Mouse (Mus musculus): ENCODE measurements at regions not wholly inside any gene's neighbourhood (a gene's known extent, or its start where the extent isn't known, plus 50 kb on each side); places are given as distances from the start of the nearest gene placed in this dataset.
"Not testable (repeated sequence)": the region's sequence is repeated elsewhere in the genome, so short reads cannot be mapped to it uniquely, and the experiment has no call there.

GRCm38 (mm10) chr14:53073126-53073525, 577.6 kb upstream of the Olfr1507 start:
- H3K9me3 ChIP-seq (ENCODE audit: low read length); H3K27ac ChIP-seq (ENCODE audit: low read depth); H3K4me2 ChIP-seq (ENCODE audit: low read depth, low read length); H3K4me3 ChIP-seq (ENCODE audit: low read depth, low read length); ATAC-seq; H3K9ac ChIP-seq (replicated peaks); H3K36me3 ChIP-seq (replicated peaks; ENCODE audit: insufficient read depth, low read length); H3K4me1 ChIP-seq (ENCODE audit: insufficient read depth); DNase-seq; H3K27me3 ChIP-seq (ENCODE audit: insufficient read depth, low read length): not testable (repeated sequence)
- 28% methylated on average over 6 of the region's 6 CpGs for WGBS (ENCODE audit: insufficient replicate concordance)

- not testable (repeated sequence) for H3K4me1 ChIP-seq (ENCODE audit: insufficient read depth); H3K4me2 ChIP-seq (ENCODE audit: low read depth, low read length); H3K9me3 ChIP-seq (ENCODE audit: low read length); H3K27me3 ChIP-seq (ENCODE audit: insufficient read depth, low read length); H3K36me3 ChIP-seq (replicated peaks; ENCODE audit: insufficient read depth, low read length); H3K9ac ChIP-seq (replicated peaks); H3K4me3 ChIP-seq (ENCODE audit: low read depth, low read length); ATAC-seq; H3K27ac ChIP-seq (ENCODE audit: low read depth)
- DNase-seq: peak; percentile 12
- WGBS (ENCODE audit: insufficient replicate concordance): no CpG with 5 or more reads among the region's 1 CpGs
Observed at GRCm38 (mm10) chr14:53072502-53072901, 577.0 kb upstream of the Olfr1507 start.

DNA sequence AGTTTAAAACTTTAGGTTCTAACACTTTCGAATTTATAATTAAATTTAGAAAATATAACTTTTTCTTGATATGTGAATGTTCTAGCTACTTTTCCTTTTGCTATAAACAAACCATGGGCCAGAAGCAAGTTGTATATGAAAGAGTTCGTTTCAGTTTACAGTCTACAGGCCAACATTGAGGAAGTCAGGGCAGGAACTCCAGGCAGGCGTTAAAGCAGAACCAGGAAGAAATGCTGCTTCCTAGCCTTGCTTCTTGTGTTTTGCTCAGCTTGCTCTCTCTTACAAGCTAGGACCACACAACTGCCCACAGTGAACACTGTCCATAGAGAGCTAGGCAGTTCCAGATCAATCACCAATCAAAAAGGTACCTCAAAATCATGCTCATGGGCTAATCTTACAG, 558.9 kb upstream of the Olfr1507 start:
- H3K4me2 ChIP-seq (ENCODE audit: low read depth, low read length); H3K27me3 ChIP-seq (ENCODE audit: insufficient read depth, low read length): not testable (repeated sequence)
- 34% methylated on average over 2 of the region's 3 CpGs for WGBS (ENCODE audit: insufficient replicate concordance)

GRCm38 (mm10) chr14:53053465-53054123, 558.0 kb upstream of the Olfr1507 start:
- WGBS (ENCODE audit: insufficient replicate concordance): 30% methylated on average over 2 of the region's 3 CpGs
- not testable (repeated sequence) for H3K4me2 ChIP-seq (ENCODE audit: low read depth, low read length); H3K27ac ChIP-seq (ENCODE audit: low read depth); H3K9ac ChIP-seq (replicated peaks); H3K36me3 ChIP-seq (replicated peaks; ENCODE audit: insufficient read depth, low read length); H3K9me3 ChIP-seq (ENCODE audit: low read length); H3K4me3 ChIP-seq (ENCODE audit: low read depth, low read length); DNase-seq; H3K4me1 ChIP-seq (ENCODE audit: insufficient read depth); ATAC-seq; H3K27me3 ChIP-seq (ENCODE audit: insufficient read depth, low read length)

More for the DNA sequence above, 558.9 kb upstream of the Olfr1507 start:
- H3K9me3 ChIP-seq (ENCODE audit: low read length); ATAC-seq; H3K27ac ChIP-seq (ENCODE audit: low read depth); H3K4me3 ChIP-seq (ENCODE audit: low read depth, low read length); H3K4me1 ChIP-seq (ENCODE audit: insufficient read depth); DNase-seq; H3K9ac ChIP-seq (replicated peaks); H3K36me3 ChIP-seq (replicated peaks; ENCODE audit: insufficient read depth, low read length): not testable (repeated sequence)

GRCm38 (mm10) chr14:53047683-53048082, 552.1 kb upstream of the Olfr1507 start:
- not testable (repeated sequence) for H3K9me3 ChIP-seq (ENCODE audit: low read length); H3K27me3 ChIP-seq (ENCODE audit: insufficient read depth, low read length); H3K9ac ChIP-seq (replicated peaks); DNase-seq; H3K27ac ChIP-seq (ENCODE audit: low read depth); ATAC-seq; H3K4me3 ChIP-seq (ENCODE audit: low read depth, low read length); H3K4me2 ChIP-seq (ENCODE audit: low read depth, low read length); H3K36me3 ChIP-seq (replicated peaks; ENCODE audit: insufficient read depth, low read length); H3K4me1 ChIP-seq (ENCODE audit: insufficient read depth)
- 43% methylated on average over 3 of the region's 3 CpGs for WGBS (ENCODE audit: insufficient replicate concordance)

GRCm38 (mm10) chr14:53046975-53047374, 551.4 kb upstream of the Olfr1507 start:
- H3K36me3 ChIP-seq (replicated peaks; ENCODE audit: insufficient read depth, low read length); ATAC-seq; H3K4me3 ChIP-seq (ENCODE audit: low read depth, low read length); H3K27me3 ChIP-seq (ENCODE audit: insufficient read depth, low read length); H3K27ac ChIP-seq (ENCODE audit: low read depth); H3K4me2 ChIP-seq (ENCODE audit: low read depth, low read length); H3K9me3 ChIP-seq (ENCODE audit: low read length); H3K9ac ChIP-seq (replicated peaks); DNase-seq; H3K4me1 ChIP-seq (ENCODE audit: insufficient read depth): not testable (repeated sequence)
- WGBS (ENCODE audit: insufficient replicate concordance): 19% methylated on average over 1 of the region's 1 CpGs

GRCm38 (mm10) chr14:53045331-53045730, 549.8 kb upstream of the Olfr1507 start:
- H3K9ac ChIP-seq (replicated peaks); H3K4me1 ChIP-seq (ENCODE audit: insufficient read depth); H3K4me3 ChIP-seq (ENCODE audit: low read depth, low read length); H3K27ac ChIP-seq (ENCODE audit: low read depth); H3K9me3 ChIP-seq (ENCODE audit: low read length); H3K27me3 ChIP-seq (ENCODE audit: insufficient read depth, low read length); H3K36me3 ChIP-seq (replicated peaks; ENCODE audit: insufficient read depth, low read length); H3K4me2 ChIP-seq (ENCODE audit: low read depth, low read length); ATAC-seq: not testable (repeated sequence)
- peak; percentile 31 for DNase-seq
- TF ChIP-seq CTCF (IDR thresholded peaks at IDR 0.05; ENCODE audit: low read depth): peak; percentile 62
- 59% methylated on average over 3 of the region's 3 CpGs for WGBS (ENCODE audit: insufficient replicate concordance)

DNA sequence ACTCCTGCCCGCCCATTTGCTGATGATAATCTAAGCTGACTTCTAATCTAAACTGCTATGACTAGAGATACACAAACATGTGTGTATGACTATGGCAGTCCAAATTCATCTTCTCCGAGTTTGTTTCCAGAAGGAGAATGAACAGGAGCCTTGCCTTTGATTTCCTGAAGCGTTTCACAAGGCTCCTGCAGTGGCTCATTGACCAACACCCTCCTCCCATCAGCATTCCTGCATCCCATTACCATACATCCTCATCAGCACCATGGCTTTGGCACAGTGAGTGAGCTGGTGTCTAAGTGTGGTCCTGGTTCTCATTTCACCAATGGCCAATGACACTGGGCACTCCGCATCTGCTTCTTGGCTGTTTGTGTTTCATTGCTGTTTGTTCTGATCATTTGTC, 548.6 kb upstream of the Olfr1507 start:
- not testable (repeated sequence) for H3K27ac ChIP-seq (ENCODE audit: low read depth); DNase-seq; H3K36me3 ChIP-seq (replicated peaks; ENCODE audit: insufficient read depth, low read length); H3K9me3 ChIP-seq (ENCODE audit: low read length); H3K4me2 ChIP-seq (ENCODE audit: low read depth, low read length); ATAC-seq; H3K27me3 ChIP-seq (ENCODE audit: insufficient read depth, low read length); H3K9ac ChIP-seq (replicated peaks); H3K4me3 ChIP-seq (ENCODE audit: low read depth, low read length); H3K4me1 ChIP-seq (ENCODE audit: insufficient read depth)
- 79% methylated on average over 4 of the region's 4 CpGs for WGBS (ENCODE audit: insufficient replicate concordance)
